Mouse (Mus musculus) G1E (cell line): ENCODE measurements around the gene Kctd15.

Experiments used
- CTCF ChIP-seq: IDR thresholded peaks from 2 replicates; pipeline ENCODE4 v1.5.1; 2012; ENCODE audit warnings: low read depth, low read length, inconsistent platforms, mixed read lengths
- GATA1 ChIP-seq: IDR thresholded peaks from 2 replicates; pipeline ENCODE4 v1.6.1; 2012; ENCODE audit warnings: borderline replicate concordance, low read length, inconsistent platforms, mixed read lengths
- GATA2 ChIP-seq: IDR thresholded peaks from 2 replicates; pipeline ENCODE4 v1.6.1; 2012; ENCODE audit warnings: low read depth, low read length, inconsistent platforms, borderline replicate concordance
- POLR2AphosphoS5 ChIP-seq: IDR thresholded peaks from 2 replicates; pipeline ENCODE4 v1.6.1; 2012; ENCODE audit warnings: low read depth, low read length, inconsistent platforms; ENCODE audit not compliant: insufficient replicate concordance
- TAL1 ChIP-seq: conservative IDR thresholded peaks from 2 replicates; pipeline ENCODE4 v1.6.1; 2012; ENCODE audit warnings: low read depth, low read length, inconsistent platforms, mixed read lengths

GRCm38 (mm10) chr7:34643329-34643728 is 13.2 kb downstream of the Kctd15 start:
- TF ChIP-seq GATA1 (no peak), TAL1 (no peak), CTCF (no peak), GATA2 (no peak), POLR2AphosphoS5 (no peak)
